Mouse (Mus musculus) c-Kit-positive CD71-negative TER-119-negative erythroid progenitor cells, embryonic 14.5 days (primary cell): Measurements from ENCODE around the gene Ccndbp1.
"Not testable (repeated sequence)": the region's sequence is repeated elsewhere in the genome, so short reads cannot be mapped to it uniquely, and the experiment has no call there.

Experiments
- DNase-seq: peaks from one replicate; pipeline ENCODE4 v3.0.0-alpha.2; 2013; ENCODE audit warnings: low read depth

Ccndbp1 gene

GRCm38 (mm10) chr2:121007925-121008663 is at the start of gene Ccndbp1:
Gene Ccndbp1, plus strand, starts transcription at chr2:121008403.
- peak; percentile 90 for DNase-seq

DNA sequence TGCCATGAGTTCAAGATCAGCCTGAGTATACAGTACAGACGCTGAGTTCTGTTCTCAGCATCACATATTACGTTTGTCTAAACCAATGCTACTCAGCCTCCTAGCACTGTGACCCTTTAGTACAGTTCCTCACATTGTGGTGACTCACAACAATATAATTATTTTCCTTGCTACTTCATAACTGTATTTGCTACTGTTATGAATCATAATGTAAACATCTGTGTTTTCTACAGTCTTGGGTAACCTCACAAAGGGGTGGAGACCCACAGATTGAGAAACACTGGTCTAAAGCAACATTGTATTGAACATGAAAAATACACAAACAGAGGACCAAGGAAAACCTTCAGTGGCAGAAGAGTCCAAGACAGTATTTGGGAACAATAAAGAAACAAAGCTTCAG is 48.8 kb upstream of the Ccndbp1 start:
- DNase-seq, result no peak

GRCm38 (mm10) chr2:120959827-120960226 is 48.4 kb upstream of the Ccndbp1 start:
- DNase-seq, result no peak

DNA sequence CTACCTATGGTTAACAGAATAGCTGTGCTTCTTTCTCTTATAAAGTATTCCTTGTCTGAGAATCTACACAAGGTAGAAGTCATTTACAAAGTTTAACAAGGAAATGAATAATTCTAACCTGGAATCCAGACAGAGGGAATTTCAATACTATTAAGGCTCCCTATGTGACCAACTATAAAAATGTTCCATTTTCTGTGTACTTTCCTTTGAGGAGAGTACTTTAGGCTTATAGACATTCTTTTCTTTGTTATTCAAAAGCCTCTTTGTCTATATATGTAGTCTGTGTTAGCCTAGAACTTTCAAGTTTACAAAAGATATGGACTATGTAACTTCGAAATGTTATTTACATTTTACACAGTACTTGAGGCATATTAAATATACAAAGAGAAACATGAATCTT is 47.9 kb upstream of the Ccndbp1 start:
- no peak for DNase-seq

DNA sequence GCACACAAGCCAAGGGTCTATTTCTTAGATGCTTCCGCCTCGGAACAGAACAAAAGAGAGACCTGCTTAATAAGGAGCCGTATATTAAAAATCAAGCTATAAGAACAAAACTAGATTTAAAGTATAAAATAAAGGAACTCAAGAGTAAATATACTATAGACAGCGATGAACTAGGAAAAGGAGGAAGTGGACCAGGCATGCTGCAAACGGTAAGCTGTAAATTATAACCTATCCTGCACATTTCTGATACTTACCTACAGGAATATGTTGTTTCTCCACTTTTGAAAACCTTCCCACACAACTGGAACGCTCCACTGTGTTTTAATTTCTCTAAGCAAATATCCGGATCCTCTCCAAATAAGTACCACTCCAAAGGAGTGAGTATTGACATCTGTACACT is 45.1 kb upstream of the Ccndbp1 start:
- no peak for DNase-seq

DNA sequence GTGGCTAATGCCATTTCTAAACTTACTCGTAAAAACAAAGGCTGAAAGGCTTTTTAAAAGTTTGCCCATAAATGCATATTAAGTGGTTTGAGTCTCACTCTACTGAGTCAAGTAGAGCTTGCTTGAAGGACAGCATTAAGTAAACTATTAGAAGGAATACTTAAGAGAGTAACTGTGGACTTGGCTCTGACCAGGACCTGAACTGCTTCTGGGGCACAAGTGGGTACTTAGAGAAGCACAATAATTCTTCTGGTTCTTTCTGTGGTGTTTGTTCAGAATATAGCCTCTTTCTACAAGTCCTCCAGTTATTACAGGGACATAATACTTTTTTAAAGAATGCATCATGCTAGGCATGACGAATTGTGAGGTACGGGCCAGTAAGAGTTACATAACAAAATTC is 42.7 kb upstream of the Ccndbp1 start:
- no peak for DNase-seq

- no peak for DNase-seq
Observed at GRCm38 (mm10) chr2:120970045-120970539, 38.1 kb upstream of the Ccndbp1 start.

GRCm38 (mm10) chr2:120970559-120971080 is 37.6 kb upstream of the Ccndbp1 start, which contains the start of gene Ubr1:
Gene Ubr1, minus strand, starts transcription at chr2:120970715.
- DNase-seq, result peak; percentile 77

- no peak for DNase-seq
Observed at GRCm38 (mm10) chr2:120971766-120972165, 36.4 kb upstream of the Ccndbp1 start.

DNA sequence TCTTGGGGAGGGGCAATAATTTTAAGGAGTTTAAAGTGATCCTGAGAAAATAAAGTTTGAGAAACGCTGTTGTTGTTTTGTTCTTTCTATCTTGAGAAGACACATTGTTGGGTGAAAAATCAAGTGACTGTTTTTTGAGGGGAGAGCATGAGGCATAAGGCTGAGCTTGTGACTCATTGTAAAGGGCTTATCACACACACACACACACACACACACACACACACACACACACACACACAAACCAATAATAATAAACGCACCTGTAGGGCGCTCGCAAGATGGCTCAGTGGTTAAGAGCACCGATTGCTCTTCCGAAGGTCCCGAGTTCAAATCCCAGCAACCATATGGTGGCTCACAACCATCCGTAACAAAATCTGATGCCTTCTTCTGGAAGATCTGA is 35.9 kb upstream of the Ccndbp1 start:
- DNase-seq, result not testable (repeated sequence)

DNA sequence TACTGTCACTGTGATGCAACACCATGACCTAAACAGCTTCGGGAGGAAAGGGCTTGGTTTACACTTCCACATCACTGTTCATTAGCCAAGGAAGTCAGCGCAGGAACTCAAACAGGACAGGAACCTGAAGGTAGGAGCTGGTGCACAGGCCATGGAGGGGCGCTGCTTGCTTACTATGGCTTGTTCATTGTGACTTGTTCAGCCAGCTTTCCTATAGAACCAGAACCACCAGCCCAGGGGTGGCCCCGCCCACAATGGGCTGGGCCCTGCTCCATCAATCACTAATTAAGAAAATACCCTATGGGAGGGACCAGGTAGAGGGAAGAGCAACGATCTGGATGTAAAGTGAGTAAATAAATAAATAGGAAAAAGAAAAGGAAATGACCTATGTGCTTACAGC is 35.2 kb upstream of the Ccndbp1 start:
- DNase-seq, result no peak

- DNase-seq, result no peak
Observed at GRCm38 (mm10) chr2:120976308-120976707, 31.9 kb upstream of the Ccndbp1 start.

DNA sequence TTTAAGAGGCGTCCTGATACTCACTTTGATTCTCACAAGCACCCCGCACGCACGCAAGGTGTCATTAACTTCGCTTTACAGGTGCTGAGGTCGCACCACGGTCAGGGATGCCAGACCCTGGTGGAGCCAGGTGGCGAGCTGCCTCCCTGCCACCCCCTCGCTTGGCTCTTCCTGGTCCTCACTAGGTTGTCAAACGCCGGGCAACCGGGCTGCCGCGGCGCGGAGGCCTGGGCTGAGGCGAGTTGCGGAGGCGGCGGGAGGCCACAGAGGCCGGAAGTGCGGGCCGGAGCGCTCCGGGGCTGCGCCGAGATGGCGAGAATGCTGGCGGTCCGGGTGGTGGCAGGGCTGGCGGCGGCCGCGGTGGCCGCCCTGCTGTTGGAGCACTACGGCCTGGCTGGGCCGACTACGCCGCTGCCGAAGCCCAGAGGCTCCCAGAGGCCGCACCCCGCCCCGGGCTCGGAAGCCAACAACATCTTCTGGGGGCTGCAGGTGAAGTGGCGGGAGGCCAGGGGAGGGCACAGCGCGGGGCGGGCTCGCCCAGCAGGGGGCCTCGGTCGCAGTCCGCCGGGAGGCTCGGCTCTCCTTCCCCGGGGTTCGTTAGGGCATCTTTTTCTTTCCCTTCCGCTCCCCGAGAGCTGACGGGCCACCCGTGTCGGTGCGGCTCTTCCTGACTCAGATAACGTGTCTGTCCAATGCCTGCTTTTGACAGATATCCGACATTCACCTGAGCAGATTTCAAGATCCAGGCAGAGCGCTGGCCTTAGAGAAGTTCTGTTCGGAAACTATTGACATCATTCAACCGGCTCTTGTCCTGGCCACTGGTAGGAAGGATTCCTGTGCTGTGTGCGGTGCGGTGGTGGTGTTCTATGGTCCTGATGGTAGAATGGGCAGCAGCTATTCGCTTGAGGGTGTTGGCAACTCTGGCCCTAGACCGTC is 30.9 kb upstream of the Ccndbp1 start, which contains the start of gene Tmem62:
Tmem62 (plus strand) TSS at position 28 of the 936 bp plus-strand sequence.
- DNase-seq, result no peak

GRCm38 (mm10) chr2:120977926-120978692 is 30.1 kb upstream of the Ccndbp1 start:
- no peak for DNase-seq

- no peak for DNase-seq
Observed at GRCm38 (mm10) chr2:120978693-120979037, 29.5 kb upstream of the Ccndbp1 start.

- no peak for DNase-seq
Observed at GRCm38 (mm10) chr2:120979819-120980218, 28.4 kb upstream of the Ccndbp1 start.

DNA sequence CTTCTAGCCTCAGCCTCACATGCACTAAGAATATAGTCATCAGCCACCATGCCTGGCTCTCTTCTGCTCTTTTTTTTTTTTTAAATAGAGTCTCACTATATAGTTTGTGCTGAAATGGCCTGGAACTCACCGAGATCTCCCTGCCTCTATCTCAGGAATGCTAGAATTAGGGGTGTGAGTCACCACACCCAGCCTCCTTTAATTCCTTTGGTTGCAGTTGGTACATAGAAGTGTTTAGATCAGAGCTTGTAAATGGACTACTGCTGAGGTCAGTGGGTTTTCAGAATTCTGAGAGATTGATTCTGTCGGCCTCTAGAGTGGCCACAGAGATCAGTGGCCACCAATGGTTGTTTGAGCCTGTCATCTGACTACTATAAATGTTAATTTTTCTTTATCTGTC is 27.3 kb upstream of the Ccndbp1 start:
- DNase-seq, result no peak

DNA sequence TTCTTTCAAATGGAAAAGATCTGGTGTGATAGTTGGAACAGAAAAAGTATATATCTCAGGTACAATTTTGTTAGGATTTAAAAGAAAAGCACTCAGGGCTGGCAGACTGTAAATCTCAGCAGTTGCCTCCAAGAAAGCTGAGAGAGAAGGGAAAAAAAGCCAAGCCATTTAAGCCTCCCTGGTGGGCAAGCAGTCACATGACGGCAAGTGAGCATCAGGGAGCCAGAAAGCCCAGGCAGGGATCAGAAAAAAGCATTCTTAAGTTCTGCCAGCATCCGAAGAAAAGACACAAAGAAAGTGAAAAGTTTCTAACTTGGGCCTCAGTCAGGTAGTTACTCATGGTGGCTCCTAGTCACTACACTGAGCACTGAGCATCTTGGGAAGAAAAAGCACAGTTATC is 24.6 kb upstream of the Ccndbp1 start:
- DNase-seq, result no peak

GRCm38 (mm10) chr2:120985241-120985640 is 23.0 kb upstream of the Ccndbp1 start:
- no peak for DNase-seq

GRCm38 (mm10) chr2:120991196-120991595 is 17.0 kb upstream of the Ccndbp1 start:
- no peak for DNase-seq

- not testable (repeated sequence) for DNase-seq
Observed at GRCm38 (mm10) chr2:120996607-120997006, 11.6 kb upstream of the Ccndbp1 start.

DNA sequence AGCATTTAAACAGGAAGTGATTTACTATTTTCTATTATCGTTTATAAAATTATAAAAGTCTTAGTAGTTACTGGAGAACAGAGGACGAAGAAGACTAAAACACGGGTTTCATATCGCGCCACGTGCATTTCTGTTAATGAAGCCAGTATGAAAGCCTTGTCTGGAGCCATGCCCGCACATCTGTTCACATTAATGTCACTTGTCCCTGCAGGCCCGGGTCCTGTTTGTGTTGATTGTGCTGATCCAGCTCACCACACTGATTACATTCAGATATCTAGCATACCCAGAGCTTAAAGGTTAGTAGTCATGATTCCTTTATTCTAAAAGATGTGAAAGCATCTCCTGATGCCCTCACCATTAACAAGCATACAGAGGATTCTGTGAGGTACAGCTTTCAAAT is 9.3 kb upstream of the Ccndbp1 start:
- DNase-seq, result no peak
